Mouse (Mus musculus): ENCODE measurements around the gene Pik3cg. TPM values are rescaled to one million over a fixed set of nuclear protein-coding genes. Genes with fewer than 3 reads are reported as not detected.

Pik3cg gene
- total RNA-seq, 2 experiments from 2014 or later = 3.4 to 3.9 TPM

DNA sequence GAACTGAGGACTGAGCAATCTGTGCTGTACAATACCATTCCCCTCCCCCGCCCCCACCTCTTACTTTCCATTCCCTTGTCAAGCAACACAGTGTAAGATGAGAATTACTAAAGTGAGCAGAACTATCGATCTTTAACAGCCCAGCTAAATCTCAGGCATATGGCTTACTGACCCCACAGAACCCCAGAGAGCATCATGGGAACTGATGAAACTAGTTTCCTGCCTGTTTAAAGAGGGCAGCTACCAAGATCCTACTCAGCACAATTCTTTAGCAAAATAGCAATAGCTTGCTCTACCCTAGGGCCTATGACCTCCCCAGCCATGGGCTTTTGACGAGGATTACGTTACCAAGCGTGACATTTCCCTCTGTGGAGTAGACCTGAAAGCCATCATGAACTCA, 5.9 kb downstream of the Pik3cg start:
- intact Hi-C loops (cut with DNase I) = no loop called here
- no peak for DNase-seq (ENCODE audit: low spot score in 2 of 2)

DNA sequence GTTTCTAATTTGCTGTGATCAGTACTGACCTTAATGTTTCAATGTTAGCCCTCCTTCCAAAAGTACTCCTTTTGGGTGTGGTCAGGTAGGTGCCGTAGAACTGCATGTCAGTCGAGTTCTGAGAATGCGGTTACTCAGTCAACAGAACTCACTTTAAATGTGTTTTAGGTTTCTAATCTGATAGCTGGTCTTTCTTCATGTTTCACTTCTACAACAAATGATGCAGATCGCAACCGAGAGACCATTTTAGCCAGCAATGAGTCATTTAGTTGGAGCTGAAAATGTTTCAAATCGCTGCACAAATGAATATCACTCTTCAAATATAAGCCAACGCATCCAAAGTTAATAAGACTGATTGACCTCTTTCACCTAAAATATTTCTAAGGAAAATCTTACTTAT, 6.5 kb downstream of the Pik3cg start:
- intact Hi-C loops (cut with DNase I) = no loop called here
- no peak for DNase-seq (ENCODE audit: low spot score in 2 of 2)

DNA sequence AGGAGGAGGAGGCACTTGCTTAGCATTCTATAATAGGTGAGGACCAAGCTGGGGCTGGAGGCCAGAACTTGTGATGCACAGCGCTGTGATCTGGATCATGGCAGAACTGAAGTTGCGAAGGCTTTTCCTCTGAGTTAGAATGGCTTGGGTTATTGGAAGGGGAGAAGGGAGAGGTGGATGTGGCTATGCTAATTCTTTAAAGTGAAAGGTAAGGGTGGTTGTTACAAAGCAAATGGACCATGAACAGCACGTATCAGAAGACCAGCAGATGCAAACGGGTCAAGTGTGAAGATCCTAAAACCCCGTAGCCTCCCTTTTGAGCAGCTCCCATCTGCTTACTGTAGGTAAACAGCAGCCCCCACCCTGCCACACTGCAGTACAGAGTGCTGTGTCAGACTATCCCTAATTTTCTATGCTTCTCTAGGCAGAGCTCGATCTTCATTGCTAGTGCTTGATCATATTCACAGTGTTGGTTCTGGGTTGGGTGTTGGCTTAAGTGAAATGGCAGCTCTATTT, 7.3 kb downstream of the Pik3cg start:
- DNase-seq (ENCODE audit: low spot score in 2 of 2) = no peak
- intact Hi-C loops (cut with DNase I) = no loop called here

DNA sequence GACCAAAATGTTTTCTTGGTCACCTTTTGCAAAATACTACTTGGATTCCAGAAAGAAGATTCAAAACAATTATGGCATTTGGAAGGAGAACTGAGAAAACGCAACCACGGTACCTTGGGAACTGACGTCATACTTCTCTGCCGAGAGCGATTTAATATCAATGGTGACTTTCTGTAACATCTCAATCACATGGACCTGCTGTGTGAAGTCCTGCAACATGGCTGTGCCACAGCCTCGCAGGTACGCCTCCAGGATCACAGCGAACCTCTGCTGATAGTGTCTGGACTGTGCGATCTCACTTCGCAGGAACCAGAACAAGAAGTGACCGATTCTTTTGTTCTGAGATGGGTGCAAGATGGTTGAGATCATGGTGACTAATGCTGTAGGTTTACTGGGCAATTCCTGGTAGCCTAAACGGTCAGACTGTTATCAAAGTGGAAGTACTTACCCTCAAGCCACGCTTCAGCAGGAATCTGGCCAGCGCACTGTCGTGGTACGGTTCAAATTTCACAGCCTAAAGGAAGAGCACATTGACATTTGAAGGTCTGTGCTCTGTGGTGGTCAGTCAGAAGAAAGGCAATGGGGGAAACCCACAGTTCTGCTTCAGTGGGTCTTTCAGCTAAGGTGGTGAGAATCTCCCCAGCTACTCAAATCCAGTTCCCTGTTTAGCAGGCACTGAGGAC, 7.9 kb downstream of the Pik3cg start:
- intact Hi-C loops (cut with DNase I) = no loop called here
- DNase-seq (ENCODE audit: low spot score in 2 of 2) = no peak

DNA sequence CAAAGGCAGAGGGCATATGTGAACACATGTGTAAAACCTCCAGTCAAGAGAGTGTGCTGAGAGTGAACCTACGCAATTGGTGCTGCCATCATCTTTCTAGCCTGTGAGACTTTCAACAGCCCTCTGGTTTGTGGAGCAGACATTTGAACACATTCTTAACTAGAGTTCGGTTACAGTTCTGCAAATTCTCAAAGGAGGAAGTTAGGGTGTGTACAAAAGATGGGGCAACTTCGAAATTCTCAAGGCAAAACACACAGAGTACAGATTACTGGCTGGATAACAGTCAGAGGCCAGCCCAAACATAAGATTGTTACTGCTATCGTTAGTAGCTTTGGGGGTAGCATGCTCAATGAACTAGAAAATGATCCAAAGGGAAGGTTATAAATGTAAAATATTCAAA, 9.0 kb downstream of the Pik3cg start:
- intact Hi-C loops (cut with DNase I) = no loop called here
- DNase-seq (ENCODE audit: low spot score in 2 of 2) = no peak

DNA sequence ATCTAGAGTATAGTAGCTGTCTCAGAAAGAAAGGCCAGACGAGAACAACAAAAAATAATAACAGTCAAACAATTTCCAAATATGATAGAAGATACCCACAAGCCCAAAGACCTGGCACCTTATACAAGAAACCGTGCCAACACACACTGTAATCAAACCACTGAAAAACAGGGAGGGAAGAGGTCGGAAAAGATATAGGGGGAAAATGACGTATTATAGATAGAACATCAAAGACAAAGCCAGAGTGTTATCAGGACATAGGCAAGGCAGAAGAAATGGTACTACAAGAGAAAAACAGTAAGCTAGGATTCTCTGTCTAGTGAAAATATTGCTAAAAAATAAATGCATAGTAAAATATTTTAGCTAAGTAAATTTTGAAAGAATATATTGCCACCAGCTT, 10.4 kb downstream of the Pik3cg start:
- DNase-seq (ENCODE audit: low spot score in 2 of 2) = no peak
- intact Hi-C loops (cut with DNase I) = no loop called here

DNA sequence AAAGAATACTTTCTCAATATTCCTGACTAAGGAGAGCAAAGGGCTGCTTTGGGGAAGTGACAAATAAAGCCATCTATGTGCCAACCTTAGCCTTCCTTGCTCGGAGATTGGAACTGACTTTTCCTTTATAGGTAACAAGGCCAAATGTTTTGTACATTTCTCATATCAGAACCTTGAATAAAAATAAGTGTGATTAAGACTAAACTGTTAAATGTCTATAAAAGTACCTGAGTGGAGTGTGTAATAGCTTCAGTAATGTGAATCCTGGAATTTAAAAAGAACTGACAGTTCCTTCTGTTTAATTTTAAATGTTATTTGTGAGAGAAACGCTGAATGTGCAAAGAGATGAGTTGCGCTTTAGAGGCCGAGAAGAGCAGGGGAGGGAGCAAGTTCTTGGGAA, 13.5 kb downstream of the Pik3cg start:
- intact Hi-C loops (cut with DNase I) = no loop called here
- DNase-seq (ENCODE audit: low spot score in 2 of 2) = no peak

DNA sequence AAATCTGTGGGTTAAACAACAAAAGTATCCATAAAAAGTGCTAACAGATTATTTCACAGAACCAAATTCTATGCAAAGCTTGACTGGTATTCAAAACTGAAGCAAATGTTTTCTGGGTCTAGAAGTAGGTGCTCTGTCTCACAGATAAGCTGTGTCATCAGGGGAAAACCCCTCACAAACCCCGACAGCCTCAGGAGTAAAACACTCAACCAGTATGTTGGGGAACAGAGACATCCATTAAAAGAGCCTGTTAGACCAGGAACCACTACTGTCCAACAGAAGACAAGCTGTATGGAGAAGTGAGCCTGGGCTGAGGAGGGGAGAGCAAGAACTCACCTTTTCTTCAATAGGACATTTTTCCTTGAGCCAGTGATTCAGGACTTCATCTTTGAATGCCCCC, 14.1 kb downstream of the Pik3cg start:
- DNase-seq (ENCODE audit: low spot score in 2 of 2) = no peak
- intact Hi-C loops (cut with DNase I) = no loop called here

DNA sequence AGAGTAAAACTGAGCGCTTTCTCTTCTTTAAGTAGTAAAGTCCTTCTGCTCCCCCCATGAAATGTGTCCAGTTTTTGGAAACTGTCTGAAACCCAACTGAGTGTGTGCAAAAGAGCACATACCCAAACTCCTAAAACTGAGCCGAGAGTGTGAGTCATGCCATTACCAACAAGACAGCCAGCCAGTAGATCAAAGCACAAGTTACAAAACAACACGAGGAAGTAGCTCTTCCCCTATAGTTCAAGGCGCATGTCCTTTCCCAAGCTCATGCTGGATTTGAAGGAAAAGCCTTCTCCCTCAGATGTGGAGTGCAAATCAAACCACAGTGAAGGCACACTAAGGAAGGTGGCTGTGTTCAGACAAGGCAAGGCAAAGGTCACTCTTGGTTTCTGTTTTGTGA, 17.5 kb downstream of the Pik3cg start:
- no peak for DNase-seq (ENCODE audit: low spot score in 2 of 2)
- intact Hi-C loops (cut with DNase I) = no loop called here

DNA sequence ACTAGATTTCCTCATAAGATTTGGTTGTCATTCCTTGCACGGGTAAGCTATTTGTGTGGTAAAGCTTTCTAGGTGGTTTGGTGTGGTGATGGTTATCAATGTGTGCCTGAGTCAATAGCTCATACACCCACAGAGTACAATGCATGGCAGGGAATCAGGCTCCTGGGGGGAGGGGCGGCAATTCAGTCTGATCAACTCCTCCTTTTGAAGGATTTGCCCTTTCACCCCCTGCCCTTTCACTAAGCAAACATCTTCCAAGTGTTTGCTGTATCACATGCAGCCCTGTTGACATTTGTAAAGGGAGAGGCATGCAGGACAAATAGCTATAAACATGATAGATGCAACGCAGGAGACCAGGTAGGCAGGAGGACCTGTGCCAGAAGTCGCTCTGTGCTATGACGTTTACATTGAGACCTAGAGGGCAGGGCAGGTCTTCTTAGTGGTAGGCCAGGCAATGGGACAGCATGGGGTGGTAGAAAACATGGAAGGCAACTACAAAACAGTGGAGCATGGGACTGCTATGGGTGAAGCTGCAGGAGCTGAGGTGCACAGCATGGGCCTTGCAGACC, 20.7 kb downstream of the Pik3cg start:
- no peak for DNase-seq (ENCODE audit: low spot score in 2 of 2)
- intact Hi-C loops (cut with DNase I) = no loop called here

DNA sequence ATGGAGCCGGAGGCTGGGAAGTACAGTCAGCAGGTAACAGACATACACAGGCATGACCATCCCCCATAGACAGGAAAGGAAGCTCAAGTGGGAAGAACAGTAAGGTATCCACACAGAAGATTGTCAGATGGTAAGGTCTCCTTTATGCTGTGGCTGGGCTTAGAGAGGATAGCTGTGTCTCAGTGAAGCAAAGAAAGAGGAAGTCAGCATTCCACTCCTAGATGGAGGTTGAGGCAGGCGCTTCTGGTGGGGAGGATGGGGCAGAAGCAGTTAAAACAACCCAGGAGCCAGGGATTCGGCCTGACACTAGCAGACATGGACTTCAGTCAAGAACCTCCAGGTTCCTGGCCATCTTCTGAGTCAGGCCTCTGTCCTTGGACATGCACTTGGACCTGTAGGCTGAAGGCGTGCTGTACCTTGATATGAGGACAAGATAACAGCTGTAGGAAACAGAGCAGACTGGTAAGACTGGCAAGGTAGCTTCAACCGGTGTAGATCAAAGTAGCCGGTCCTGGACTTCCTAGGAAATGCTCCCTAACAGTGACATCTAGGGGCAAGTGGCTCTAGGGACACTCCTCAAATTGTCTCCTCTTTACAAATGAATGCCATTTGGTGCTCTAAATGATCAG, 21.7 kb downstream of the Pik3cg start:
- no peak for DNase-seq (ENCODE audit: low spot score in 2 of 2)
- intact Hi-C loops (cut with DNase I) = no loop called here

DNA sequence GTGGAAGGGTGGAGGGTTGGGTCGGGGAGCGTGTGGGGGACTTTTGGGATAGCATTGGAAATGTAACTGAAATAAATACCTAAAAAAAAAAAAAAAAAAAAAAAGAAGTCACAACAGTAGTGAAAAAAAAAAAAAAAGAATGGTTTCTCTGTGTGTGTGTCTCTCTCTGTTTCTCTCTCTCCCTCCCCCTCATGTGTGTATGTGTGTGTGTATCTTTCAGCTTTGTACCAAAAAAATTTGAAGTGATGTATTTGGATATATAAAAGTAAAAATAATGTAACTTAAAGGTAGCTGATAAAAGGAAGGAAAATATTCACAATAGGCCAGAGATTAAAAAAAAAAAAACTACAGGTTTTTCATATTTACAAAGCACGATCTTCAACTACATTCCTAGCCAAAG, 23.6 kb downstream of the Pik3cg start:
- intact Hi-C loops (cut with DNase I) = no loop called here
- DNase-seq (ENCODE audit: low spot score in 2 of 2) = no peak

DNA sequence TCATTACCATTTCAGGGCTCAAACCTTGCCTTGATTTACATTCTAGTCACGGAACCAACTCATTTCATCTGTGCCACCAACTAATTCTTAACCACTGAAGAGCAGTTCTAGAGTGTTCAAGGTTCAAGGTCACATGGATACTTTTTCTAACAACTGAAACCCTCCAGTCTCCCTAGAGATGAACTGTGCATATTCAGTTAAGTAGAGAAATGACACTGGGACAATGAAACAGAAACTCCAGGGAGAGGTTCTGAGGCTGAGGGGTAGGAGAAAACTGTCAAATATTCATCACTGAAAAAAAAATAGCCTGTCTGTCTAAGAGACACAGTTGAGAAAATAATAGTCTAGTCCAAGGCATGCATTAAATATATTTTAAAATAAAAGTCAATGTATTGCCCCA, 24.9 kb downstream of the Pik3cg start:
- no peak for DNase-seq (ENCODE audit: low spot score in 2 of 2)
- intact Hi-C loops (cut with DNase I) = no loop called here

DNA sequence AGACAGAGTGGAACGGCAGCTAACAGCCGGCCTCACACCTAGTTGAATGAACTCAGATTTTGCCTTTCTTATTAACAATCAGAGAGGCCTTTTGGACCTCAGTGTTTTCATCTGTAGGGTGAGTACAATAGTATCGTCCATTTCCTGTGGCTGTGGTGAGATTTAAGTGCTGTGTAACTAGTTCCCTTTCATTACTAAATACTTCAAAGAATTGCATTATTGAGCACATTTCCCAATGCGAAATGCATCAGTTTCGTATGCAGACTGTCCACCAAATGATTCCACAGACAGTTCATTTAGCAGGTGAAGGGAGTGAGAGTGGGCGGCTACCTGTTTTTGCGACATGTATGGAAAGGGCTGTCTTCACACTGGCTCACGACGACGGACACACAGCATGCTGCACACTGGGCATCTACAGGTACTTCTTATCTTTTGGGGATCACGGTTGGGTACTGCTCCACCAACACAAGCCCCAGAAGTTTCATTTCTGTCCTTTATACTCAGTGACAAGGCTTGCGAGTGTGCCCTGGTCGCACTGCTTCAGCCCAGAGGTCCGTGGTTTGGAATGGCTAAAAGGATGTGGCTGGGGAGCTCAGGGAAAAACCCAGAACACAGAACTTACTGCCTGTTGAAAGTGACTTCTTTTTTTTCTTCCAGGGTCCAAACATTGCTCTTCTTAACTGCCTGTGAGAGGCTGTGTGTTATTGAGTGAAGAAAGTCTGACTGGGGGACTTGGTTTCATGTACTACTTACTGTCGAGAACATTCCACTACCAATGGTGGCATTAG, 25.6 kb downstream of the Pik3cg start:
- intact Hi-C loops (cut with DNase I) = no loop called here
- DNase-seq (ENCODE audit: low spot score in 2 of 2) = no peak

DNA sequence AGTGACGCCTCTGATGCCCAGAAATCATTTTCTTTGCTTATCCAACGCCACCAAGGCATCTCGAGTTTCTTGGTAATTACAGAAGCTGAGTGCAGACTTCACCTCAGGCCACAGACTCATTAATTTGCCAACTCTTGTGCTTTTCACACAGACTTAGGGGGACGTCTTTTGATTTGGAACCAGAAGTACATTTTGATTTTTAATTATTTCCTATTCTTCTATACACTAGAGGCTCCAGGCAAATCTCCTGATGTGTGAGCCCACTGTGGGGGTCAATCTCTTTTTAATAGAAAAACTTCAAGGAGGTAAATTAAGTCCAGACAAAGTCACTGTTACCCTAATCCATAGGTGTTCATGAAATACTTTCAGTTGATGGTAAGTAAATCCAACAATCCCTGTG, 26.6 kb downstream of the Pik3cg start:
- intact Hi-C loops (cut with DNase I) = no loop called here
- no peak for DNase-seq (ENCODE audit: low spot score in 2 of 2)

DNA sequence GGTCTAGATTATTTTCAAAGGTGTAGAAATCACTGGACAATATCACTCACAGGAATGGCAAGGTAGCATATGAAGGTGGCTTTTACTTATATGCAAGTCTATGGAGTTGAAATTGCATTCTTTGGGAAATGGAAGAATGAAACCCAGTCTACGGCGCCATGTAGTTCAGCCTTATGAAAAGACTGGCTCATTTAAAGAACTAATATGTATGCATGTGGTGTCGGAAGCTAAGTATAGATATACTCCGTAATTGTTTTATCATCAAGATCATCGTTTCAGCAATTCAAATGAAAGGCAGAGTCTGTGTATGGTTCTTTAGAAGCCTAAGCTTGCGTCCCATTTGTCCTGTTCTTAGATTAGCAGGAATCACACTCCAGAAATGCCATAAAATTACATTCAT, 34.0 kb downstream of the Pik3cg start:
- intact Hi-C loops (cut with DNase I) = no loop called here
- DNase-seq (ENCODE audit: low spot score in 2 of 2) = no peak

DNA sequence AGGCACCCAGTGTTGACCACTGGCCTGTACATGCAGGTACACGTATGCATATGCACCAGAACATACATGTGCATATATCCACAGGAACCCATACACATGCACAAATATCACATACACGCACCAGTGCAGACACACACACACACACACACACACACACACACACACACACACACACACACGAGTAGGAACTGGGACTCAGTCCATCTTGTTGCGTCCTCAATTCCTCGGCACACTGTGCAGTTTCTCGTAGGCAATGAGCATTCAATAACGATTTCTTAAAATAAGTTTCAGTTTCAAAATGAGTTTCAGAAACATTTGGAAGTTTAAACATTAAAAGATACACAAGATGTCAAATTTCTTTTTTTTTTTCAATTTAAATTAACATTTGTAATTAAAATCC, 35.6 kb downstream of the Pik3cg start:
- intact Hi-C loops (cut with DNase I) = no loop called here
- no peak for DNase-seq (ENCODE audit: low spot score in 2 of 2)

DNA sequence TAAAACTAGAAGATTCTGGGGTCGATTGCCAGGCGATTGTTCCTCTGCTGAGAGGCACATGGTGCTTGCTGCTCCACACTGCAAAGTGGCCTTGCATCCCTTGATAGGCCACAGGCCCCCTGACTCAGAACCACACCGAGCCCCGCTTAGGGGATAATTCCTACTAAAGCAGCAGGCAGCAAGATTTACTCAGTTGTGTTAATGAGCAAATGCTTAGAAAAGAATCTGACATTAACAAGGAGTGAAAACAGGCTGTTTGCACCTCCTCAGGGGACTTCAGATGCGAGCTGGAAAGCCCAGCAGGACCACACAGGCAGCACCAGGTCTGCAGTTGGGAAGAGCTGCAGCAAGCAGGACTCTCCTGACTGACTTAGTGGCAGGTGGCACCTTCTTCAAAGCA, 39.3 kb downstream of the Pik3cg start:
- DNase-seq (ENCODE audit: low spot score in 2 of 2) = no peak
- intact Hi-C loops (cut with DNase I) = no loop called here

DNA sequence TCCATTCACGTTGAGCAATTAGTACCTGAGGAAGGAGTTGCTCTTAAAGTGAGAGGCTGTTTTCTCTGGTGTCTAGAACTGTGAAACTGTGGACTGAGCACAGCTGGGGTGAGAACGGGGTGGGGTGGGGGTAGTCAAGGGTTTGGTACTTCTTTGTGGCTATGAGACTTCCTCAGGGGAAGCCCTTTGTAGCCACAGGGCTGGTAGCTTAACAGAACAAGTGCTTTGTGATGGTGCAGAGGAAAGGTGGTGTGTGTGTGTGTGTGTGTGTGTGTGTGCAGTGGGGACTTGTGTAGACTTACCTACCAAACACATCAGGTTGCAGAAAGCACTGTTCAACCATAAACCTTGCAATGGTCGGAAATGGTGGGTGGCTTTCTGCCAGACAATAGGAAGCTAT, 39.7 kb downstream of the Pik3cg start:
- DNase-seq (ENCODE audit: low spot score in 2 of 2) = no peak
- intact Hi-C loops (cut with DNase I) = no loop called here

DNA sequence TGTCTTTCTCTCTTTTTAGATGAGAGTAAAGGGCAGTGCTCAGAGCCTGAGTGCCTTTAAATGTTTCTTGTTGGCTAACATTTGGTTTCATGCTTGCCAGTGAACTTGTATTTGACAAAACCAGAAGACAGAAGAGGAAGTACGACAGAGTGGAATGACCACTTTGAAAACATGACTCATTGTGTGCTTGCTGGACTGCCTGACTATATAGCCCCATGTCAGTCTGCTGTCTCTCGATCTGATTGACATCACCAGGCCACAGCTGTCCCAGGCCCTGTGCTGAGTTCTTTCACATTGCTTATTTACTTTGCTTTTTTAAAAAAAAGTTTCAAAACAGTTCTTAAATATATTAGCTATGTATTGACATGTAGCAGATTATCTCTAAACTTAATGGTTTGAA, 44.8 kb downstream of the Pik3cg start:
- DNase-seq (ENCODE audit: low spot score in 2 of 2) = no peak
- intact Hi-C loops (cut with DNase I) = no loop called here

DNA sequence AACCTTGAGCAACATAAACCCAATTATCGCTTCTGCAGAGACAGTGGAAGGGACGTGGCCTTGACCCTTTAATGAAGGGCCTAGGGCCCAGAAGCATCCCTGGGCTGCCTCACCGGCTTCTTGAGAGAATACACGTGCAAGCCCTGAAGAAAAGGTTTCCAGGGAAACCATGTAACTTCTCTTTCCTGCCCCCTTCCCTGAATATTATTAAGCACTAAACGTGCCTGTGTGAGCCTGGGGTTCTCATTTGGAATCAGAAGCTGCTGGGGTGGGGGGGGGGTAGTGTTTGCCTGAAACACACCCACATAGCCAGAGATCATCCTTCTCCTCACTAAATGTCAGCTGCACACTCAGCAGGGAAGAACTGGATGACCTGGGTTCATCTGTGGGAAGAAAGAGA, 49.7 kb downstream of the Pik3cg start:
- DNase-seq (ENCODE audit: low spot score in 2 of 2) = no peak
- intact Hi-C loops (cut with DNase I) = no loop called here

Measured in left cerebral cortex, postnatal 36 days (tissue).